Mouse (Mus musculus): Measurements from ENCODE around the gene 4930442H23Rik.

- TF ChIP-seq CTCF (IDR thresholded peaks at IDR 0.05; ENCODE audit: low read depth, low read length) (no peak), POLR2A (IDR thresholded peaks at IDR 0.05; ENCODE audit: borderline replicate concordance, low read depth, low read length) (no peak; the same call in 1 of the 2 replicates)
Measured at GRCm38 (mm10) chr10:81168521-81169244, 15.0 kb downstream of the 4930442H23Rik start.

All from bone marrow macrophage, adult 2 months (primary cell).